15 mouse cellular contexts compared by ENCODE assay signal in genomic region chr13:95965596-95965995, GRCm38 (mm10).
A peak's percentile ranks its signal among the peaks of the same experiment; 100 is the strongest.
DNase-seq lines count a peak whose midpoint lies in the region; ATAC-seq and TF ChIP-seq lines count a peak whose summit lies in the region.
"Had no signal": no experiment of that assay in that cellular context is flagged by ENCODE, and none has a peak within 500 bp of the region (broad histone marks: within the 10 kb centered on the region; RNA-seq: fewer than 3 reads in every experiment).

No protein-coding gene starts in this region.

- peaks cover 36% of the 10 kb centered on the region for H3K4me1 ChIP-seq in heart, embryonic 10.5 days
- peaks cover 29% of the 10 kb centered on the region for H3K4me1 ChIP-seq in midbrain, embryonic 15.5 days
- H3K4me1 ChIP-seq in midbrain, embryonic 11.5 days (ENCODE audit: control insufficient read depth, insufficient read depth, low read length), result peaks cover 12% of the 10 kb centered on the region; the same call in 1 of the 2 replicates
- peaks cover 93% of the 10 kb centered on the region for H3K4me1 ChIP-seq in erythroblast, embryonic 14.5 days (ENCODE audit: control insufficient read depth)
- peaks cover 36% of the 10 kb centered on the region for H3K4me1 ChIP-seq in liver, postnatal 0 days (ENCODE audit: insufficient read depth)
- H3K4me1 ChIP-seq in lung, postnatal 0 days (ENCODE audit: insufficient read depth, low read depth, low read length), result no peaks in the 10 kb centered on the region

- TF ChIP-seq EP300 in liver, postnatal 0 days (IDR thresholded peaks at IDR 0.05; ENCODE audit: low read depth), result no peak
- TF ChIP-seq EP300 in lung, postnatal 0 days (IDR thresholded peaks at IDR 0.05), result no peak

- H3K4me2 ChIP-seq in midbrain, embryonic 15.5 days, result no peak overlapping the region
- H3K4me2 ChIP-seq in midbrain, embryonic 11.5 days, result no peak overlapping the region
- H3K4me2 ChIP-seq in liver, postnatal 0 days (ENCODE audit: low read depth, low read length), result peak overlapping the region; percentile 59
- H3K4me2 ChIP-seq in lung, postnatal 0 days (replicated peaks; ENCODE audit: low read depth, low read length), result no peak overlapping the region
- H3K4me2 ChIP-seq: forebrain, embryonic 15.5 days had no signal

- intact Hi-C loops in heart, postnatal 25 days (cut with DNase I), result no loop called here

- 0 out of 2 replicates have a peak overlapping the region, but pooled peaks have one; percentile 47 for H3K27ac ChIP-seq in heart, embryonic 10.5 days
- peak overlapping the region; percentile 8; the same call in 1 of the 2 replicates for H3K27ac ChIP-seq in midbrain, embryonic 15.5 days
- no peak overlapping the region for H3K27ac ChIP-seq in midbrain, embryonic 11.5 days (ENCODE audit: low read depth, low read length)
- peak overlapping the region; percentile 73 for H3K27ac ChIP-seq in liver, postnatal 0 days (ENCODE audit: low read depth)
- H3K27ac ChIP-seq in lung, postnatal 0 days (ENCODE audit: low read length), result no peak overlapping the region
- H3K27ac ChIP-seq: forebrain, embryonic 15.5 days had no signal

- TF ChIP-seq CTCF in liver, postnatal 0 days (IDR thresholded peaks at IDR 0.05; ENCODE audit: low read depth), result no peak
- TF ChIP-seq CTCF in lung, postnatal 0 days (IDR thresholded peaks at IDR 0.05), result no peak

- no peak for DNase-seq in heart, embryonic 10.5 days (ENCODE audit: low spot score)
- no peak for DNase-seq in heart, postnatal 25 days (ENCODE audit: low spot score)
- no peak for DNase-seq in midbrain, embryonic 11.5 days (ENCODE audit: low spot score, missing footprints)
- no peak for DNase-seq in liver, postnatal 0 days
- no peak for DNase-seq in lung, postnatal 0 days (ENCODE audit: low spot score)
- no peak for DNase-seq in right cerebral cortex, adult 18-20 months
- DNase-seq: adrenal gland, postnatal 10 days; kidney, adult 9 months; lung, adult 18-20 months; right cerebral cortex, postnatal 25 days; thymus, adult 18-20 months had no signal

- WGBS in heart, embryonic 10.5 days, result 39% methylated on average over 6 of the region's 6 CpGs
- WGBS in midbrain, embryonic 15.5 days, result 62% methylated on average over 6 of the region's 6 CpGs
- WGBS in midbrain, embryonic 11.5 days, result 70% methylated on average over 6 of the region's 6 CpGs
- WGBS in liver, postnatal 0 days (ENCODE audit: insufficient replicate concordance), result 58% methylated on average over 6 of the region's 6 CpGs
- 63% methylated on average over 6 of the region's 6 CpGs for WGBS in lung, postnatal 0 days

- no peaks in the 10 kb centered on the region for H3K9me3 ChIP-seq in heart, embryonic 10.5 days
- no peaks in the 10 kb centered on the region for H3K9me3 ChIP-seq in midbrain, embryonic 15.5 days
- no peaks in the 10 kb centered on the region for H3K9me3 ChIP-seq in midbrain, embryonic 11.5 days (ENCODE audit: control insufficient read depth, low read length)
- no peaks in the 10 kb centered on the region for H3K9me3 ChIP-seq in erythroblast, embryonic 14.5 days (ENCODE audit: control insufficient read depth, low read length)
- no peaks in the 10 kb centered on the region for H3K9me3 ChIP-seq in liver, postnatal 0 days (ENCODE audit: low read length)
- no peaks in the 10 kb centered on the region for H3K9me3 ChIP-seq in lung, postnatal 0 days (ENCODE audit: low read length)
- H3K9me3 ChIP-seq: forebrain, embryonic 15.5 days had no signal

- no peaks in the 10 kb centered on the region for H3K36me3 ChIP-seq in heart, embryonic 10.5 days
- no peaks in the 10 kb centered on the region for H3K36me3 ChIP-seq in midbrain, embryonic 15.5 days (replicated peaks)
- no peaks in the 10 kb centered on the region for H3K36me3 ChIP-seq in midbrain, embryonic 11.5 days (ENCODE audit: control insufficient read depth, insufficient read depth, low read length)
- no peaks in the 10 kb centered on the region for H3K36me3 ChIP-seq in erythroblast, embryonic 14.5 days (ENCODE audit: control insufficient read depth)
- H3K36me3 ChIP-seq in liver, postnatal 0 days (replicated peaks; ENCODE audit: insufficient read depth, low read length), result no peaks in the 10 kb centered on the region
- H3K36me3 ChIP-seq in lung, postnatal 0 days (ENCODE audit: insufficient read depth, low read length), result no peaks in the 10 kb centered on the region
- H3K36me3 ChIP-seq: forebrain, embryonic 15.5 days had no signal

- ATAC-seq in midbrain, embryonic 15.5 days (replicated peaks), result no peak
- ATAC-seq in midbrain, embryonic 11.5 days (ENCODE audit: low FRiP score), result no peak
- no peak for ATAC-seq in liver, postnatal 0 days
- no peak for ATAC-seq in lung, postnatal 0 days
- ATAC-seq: forebrain, embryonic 15.5 days had no signal

- H3K27me3 ChIP-seq in heart, embryonic 10.5 days (ENCODE audit: insufficient read depth, poor library complexity, severe bottlenecking), result peaks cover 6% of the 10 kb centered on the region; the same call in 1 of the 2 replicates
- no peaks in the 10 kb centered on the region for H3K27me3 ChIP-seq in midbrain, embryonic 15.5 days (replicated peaks)
- H3K27me3 ChIP-seq in midbrain, embryonic 11.5 days (ENCODE audit: control insufficient read depth, insufficient read depth, low read length), result no peaks in the 10 kb centered on the region
- H3K27me3 ChIP-seq in erythroblast, embryonic 14.5 days (ENCODE audit: control insufficient read depth), result peaks cover 3% of the 10 kb centered on the region
- no peaks in the 10 kb centered on the region for H3K27me3 ChIP-seq in liver, postnatal 0 days (ENCODE audit: insufficient read depth, low read length)
- H3K27me3 ChIP-seq in lung, postnatal 0 days (replicated peaks; ENCODE audit: insufficient read depth, low read length), result no peaks in the 10 kb centered on the region
- H3K27me3 ChIP-seq: forebrain, embryonic 15.5 days had no signal

- H3K9ac ChIP-seq in midbrain, embryonic 15.5 days, result no peak overlapping the region
- no peak overlapping the region for H3K9ac ChIP-seq in midbrain, embryonic 11.5 days (ENCODE audit: low read length)
- 0 out of 2 replicates have a peak overlapping the region, but pooled peaks have one; percentile 3 for H3K9ac ChIP-seq in liver, postnatal 0 days (replicated peaks)
- no peak overlapping the region for H3K9ac ChIP-seq in lung, postnatal 0 days (replicated peaks; ENCODE audit: low read depth)
- H3K9ac ChIP-seq: forebrain, embryonic 15.5 days had no signal

- H3K4me3 ChIP-seq in heart, embryonic 10.5 days, result no peak overlapping the region
- no peak overlapping the region for H3K4me3 ChIP-seq in midbrain, embryonic 15.5 days
- no peak overlapping the region for H3K4me3 ChIP-seq in midbrain, embryonic 11.5 days (ENCODE audit: low read depth, low read length)
- H3K4me3 ChIP-seq in erythroblast, embryonic 14.5 days (replicated peaks), result peak overlapping the region; percentile 51
- no peak overlapping the region for H3K4me3 ChIP-seq in liver, postnatal 0 days (ENCODE audit: low read depth, low read length)
- no peak overlapping the region for H3K4me3 ChIP-seq in lung, postnatal 0 days (ENCODE audit: low read depth, low read length)
- H3K4me3 ChIP-seq: forebrain, embryonic 15.5 days; left cerebral cortex, adult 2 months had no signal

Comparison
In these comparisons a context has a peak if more than half of its experiments do, and no peak if none do; other contexts are left out.
1. H3K27ac ChIP-seq: peak in heart, embryonic 10.5 days (single experiment), midbrain, embryonic 15.5 days (single experiment) and liver, postnatal 0 days (single experiment); none in midbrain, embryonic 11.5 days (single experiment) and lung, postnatal 0 days (single experiment).